Mouse (Mus musculus): ENCODE data around the gene BC029722. TPM values are rescaled to one million over a fixed set of nuclear protein-coding genes. Genes with fewer than 3 reads are reported as not detected.

The BC029722 gene
- polyA plus RNA-seq, 1 experiment from 2014 or later = 28.4 TPM

DNA sequence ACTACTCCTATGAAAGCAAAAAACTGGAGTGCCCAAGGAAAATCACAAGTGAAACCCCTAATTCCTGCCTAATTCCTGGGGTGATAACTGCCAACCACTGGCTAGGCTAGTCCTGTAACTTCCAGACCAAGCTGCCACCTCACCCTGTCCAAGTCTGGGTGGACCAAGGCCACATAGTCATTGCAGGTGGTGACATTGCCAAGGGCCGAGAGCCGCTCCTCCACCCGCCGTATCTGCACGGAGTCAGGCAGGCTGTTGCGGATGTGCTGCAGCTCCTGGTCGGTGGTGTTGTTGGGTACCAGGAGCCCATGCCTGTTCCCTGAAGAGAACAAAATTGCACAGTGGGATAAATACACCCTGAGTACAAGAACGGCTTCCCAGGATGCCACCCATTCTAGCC is 4.5 kb upstream of the BC029722 start:
- 94% methylated on average over 8 of the region's 8 CpGs for WGBS
- Histone ChIP-seq H3K4me2 (ENCODE audit: low read length) (no peak overlapping the region), H3K4me3 (replicated peaks; ENCODE audit: low read depth, low read length) (no peak overlapping the region)

DNA sequence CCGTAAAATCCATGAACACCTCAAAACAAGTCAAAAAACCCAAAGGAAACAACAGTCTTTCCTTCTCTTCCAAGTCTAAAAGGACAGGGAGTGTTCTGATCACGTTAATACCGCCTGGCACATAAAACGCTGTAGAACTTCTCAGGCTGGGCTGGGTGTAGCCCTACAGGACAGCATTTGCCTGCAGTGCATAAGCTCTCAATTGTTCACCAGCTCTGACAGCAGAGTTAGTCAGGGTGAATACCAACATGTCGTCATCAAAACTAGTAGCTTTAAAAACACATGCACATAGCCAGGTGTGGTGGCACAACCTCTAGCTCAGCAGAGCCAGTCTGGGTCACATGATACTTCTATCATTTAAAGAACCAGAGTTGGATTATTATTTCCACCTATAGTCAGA is 1.6 kb upstream of the BC029722 start:
- H3K27me3 ChIP-seq (ENCODE audit: insufficient read depth, low read length) = no peaks in the 10 kb centered on the region
- no peaks in the 10 kb centered on the region for H3K9me3 ChIP-seq (replicated peaks; ENCODE audit: low read length)
- ATAC-seq (replicated peaks; ENCODE audit: low FRiP score, low read depth) (no peak), DNase-seq (ENCODE audit: low spot score) (no peak)
- peaks cover 22% of the 10 kb centered on the region for H3K36me3 ChIP-seq (ENCODE audit: insufficient read depth, low read length)
- no peak overlapping the region for H3K4me3 ChIP-seq (replicated peaks; ENCODE audit: low read depth, low read length)
- no peak overlapping the region for H3K9ac ChIP-seq (ENCODE audit: low read depth, low read length)
- H3K4me2 ChIP-seq (ENCODE audit: low read length) = no peak overlapping the region
- peak overlapping the region; percentile 84; the same call in 1 of the 2 replicates for H3K27ac ChIP-seq
- no peak for TF ChIP-seq CTCF (IDR thresholded peaks at IDR 0.05; ENCODE audit: low read depth)
- 84% methylated on average over 5 of the region's 5 CpGs for WGBS
- H3K4me1 ChIP-seq (replicated peaks; ENCODE audit: insufficient read depth, low read length) = peaks cover 3% of the 10 kb centered on the region; the same call in 1 of the 2 replicates

More for the DNA sequence above, 4.5 kb upstream of the BC029722 start:
- Histone ChIP-seq H3K9me3 (replicated peaks; ENCODE audit: low read length) (no peaks in the 10 kb centered on the region), H3K9ac (ENCODE audit: low read depth, low read length) (no peak overlapping the region), H3K4me1 (replicated peaks; ENCODE audit: insufficient read depth, low read length) (peaks cover 6% of the 10 kb centered on the region; the same call in 1 of the 2 replicates), H3K27me3 (ENCODE audit: insufficient read depth, low read length) (no peaks in the 10 kb centered on the region), H3K36me3 (ENCODE audit: insufficient read depth, low read length) (peaks cover 22% of the 10 kb centered on the region), H3K27ac (no peak overlapping the region)
- DNase-seq (ENCODE audit: low spot score) (no peak), ATAC-seq (replicated peaks; ENCODE audit: low FRiP score, low read depth) (no peak)
- TF ChIP-seq CTCF (IDR thresholded peaks at IDR 0.05; ENCODE audit: low read depth) = no peak

DNA sequence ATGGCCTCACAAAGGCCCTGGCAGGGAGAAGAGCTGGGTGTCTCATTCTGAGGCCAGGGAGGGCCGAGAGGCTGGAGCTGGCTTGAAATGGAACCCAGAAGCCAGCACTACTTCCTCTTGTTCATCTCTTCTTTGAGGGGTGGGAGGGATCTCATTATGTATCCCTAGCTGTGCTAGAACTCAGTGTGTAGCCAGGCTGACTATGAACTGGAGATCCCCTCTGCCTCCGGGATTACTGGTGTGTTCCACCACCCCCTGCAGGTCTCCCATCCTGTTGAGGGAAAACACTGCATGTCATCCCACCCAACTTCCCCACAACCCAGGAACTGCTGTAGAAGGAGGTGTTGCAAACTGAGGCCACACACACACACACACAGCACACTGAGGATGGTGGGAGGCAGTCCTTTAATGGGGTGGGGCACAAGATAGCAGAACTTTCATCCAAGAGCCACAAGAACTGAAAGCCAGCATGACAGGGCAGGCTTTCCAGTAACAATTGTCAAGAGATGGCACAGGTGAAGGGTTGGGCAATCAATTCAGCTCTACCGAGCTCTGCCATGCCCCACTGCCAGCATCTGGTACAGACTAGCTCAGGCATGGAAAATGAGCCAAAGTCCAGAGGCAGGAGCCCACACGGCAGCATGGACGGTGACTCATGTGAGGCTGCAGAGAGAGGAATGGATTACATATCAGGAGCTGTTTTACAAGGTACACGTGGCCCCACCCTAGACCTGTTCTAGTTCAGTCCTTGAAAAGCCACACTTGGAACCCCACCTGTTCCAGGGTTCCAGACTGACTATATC is 424 bp upstream of the BC029722 start:
- H3K4me2 ChIP-seq (ENCODE audit: low read length) = peak overlapping the region; percentile 96
- ATAC-seq (replicated peaks; ENCODE audit: low FRiP score, low read depth) (peak; percentile 79), DNase-seq (ENCODE audit: low spot score) (peak; percentile 33)
- no peaks in the 10 kb centered on the region for H3K9me3 ChIP-seq (replicated peaks; ENCODE audit: low read length)
- WGBS = 49% methylated on average over 6 of the region's 6 CpGs
- H3K4me3 ChIP-seq (replicated peaks; ENCODE audit: low read depth, low read length) = peak overlapping the region; percentile 76
- peaks cover 22% of the 10 kb centered on the region for H3K36me3 ChIP-seq (ENCODE audit: insufficient read depth, low read length)
- no peak for TF ChIP-seq CTCF (IDR thresholded peaks at IDR 0.05; ENCODE audit: low read depth)
- H3K27me3 ChIP-seq (ENCODE audit: insufficient read depth, low read length) = no peaks in the 10 kb centered on the region
- peak overlapping the region; percentile 84 for H3K27ac ChIP-seq
- H3K4me1 ChIP-seq (replicated peaks; ENCODE audit: insufficient read depth, low read length) = peaks cover 3% of the 10 kb centered on the region; the same call in 1 of the 2 replicates
- 0 out of 2 replicates have a peak overlapping the region, but pooled peaks have one; percentile 36 for H3K9ac ChIP-seq (ENCODE audit: low read depth, low read length)

DNA sequence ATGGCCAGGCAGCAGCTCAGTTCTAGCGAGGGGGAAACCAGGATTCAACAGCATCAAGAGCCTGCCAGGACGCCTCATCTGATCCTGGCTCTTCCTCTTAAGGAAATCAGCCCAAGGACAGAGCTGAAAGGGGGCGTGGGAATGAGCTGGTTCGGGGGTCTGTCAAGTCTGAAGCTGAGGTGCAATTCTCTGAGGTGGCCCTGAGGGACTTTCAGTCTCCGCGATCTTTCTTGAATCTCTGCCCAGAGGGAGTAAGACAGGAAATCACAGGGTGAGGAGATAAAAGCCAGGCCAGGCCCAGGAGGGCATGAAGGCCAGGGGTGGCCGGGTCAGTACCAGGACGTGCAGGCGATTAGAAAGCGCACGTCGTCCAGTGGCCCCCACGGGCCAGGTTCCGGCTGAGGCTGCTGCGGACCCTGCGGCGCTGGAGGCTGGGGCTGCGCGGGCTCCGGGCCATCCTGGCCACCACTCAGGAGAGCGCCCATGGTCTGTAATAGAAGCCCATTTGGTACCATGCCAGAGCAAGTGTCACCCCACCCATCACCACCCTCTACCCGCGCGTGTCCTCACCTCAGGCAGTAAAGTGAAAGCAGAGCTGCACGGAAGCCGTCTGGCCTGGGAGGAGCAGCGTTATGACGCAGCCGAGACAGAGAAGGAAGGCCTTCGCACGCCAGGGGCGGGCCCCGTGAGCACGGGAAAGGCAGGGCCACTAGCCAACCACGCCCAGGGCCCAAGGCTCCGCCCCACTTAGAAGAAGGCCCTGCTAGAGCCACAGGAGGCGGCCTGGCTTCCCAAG is 432 bp downstream of the BC029722 start:
- TF ChIP-seq CTCF (IDR thresholded peaks at IDR 0.05; ENCODE audit: low read depth) = no peak
- peak overlapping the region; percentile 81 for H3K9ac ChIP-seq (ENCODE audit: low read depth, low read length)
- H3K27ac ChIP-seq = peak overlapping the region; percentile 84
- 1% methylated on average over 37 of the region's 37 CpGs for WGBS
- ATAC-seq (replicated peaks; ENCODE audit: low FRiP score, low read depth) (peak; percentile 92), DNase-seq (ENCODE audit: low spot score) (peak; percentile 97)
- H3K4me1 ChIP-seq (replicated peaks; ENCODE audit: insufficient read depth, low read length) = peaks cover 3% of the 10 kb centered on the region; the same call in 1 of the 2 replicates
- no peaks in the 10 kb centered on the region for H3K27me3 ChIP-seq (ENCODE audit: insufficient read depth, low read length)
- H3K36me3 ChIP-seq (ENCODE audit: insufficient read depth, low read length) = peaks cover 22% of the 10 kb centered on the region
- H3K4me3 ChIP-seq (replicated peaks; ENCODE audit: low read depth, low read length) = peak overlapping the region; percentile 76
- H3K9me3 ChIP-seq (replicated peaks; ENCODE audit: low read length) = no peaks in the 10 kb centered on the region
- H3K4me2 ChIP-seq (ENCODE audit: low read length) = peak overlapping the region; percentile 96

DNA sequence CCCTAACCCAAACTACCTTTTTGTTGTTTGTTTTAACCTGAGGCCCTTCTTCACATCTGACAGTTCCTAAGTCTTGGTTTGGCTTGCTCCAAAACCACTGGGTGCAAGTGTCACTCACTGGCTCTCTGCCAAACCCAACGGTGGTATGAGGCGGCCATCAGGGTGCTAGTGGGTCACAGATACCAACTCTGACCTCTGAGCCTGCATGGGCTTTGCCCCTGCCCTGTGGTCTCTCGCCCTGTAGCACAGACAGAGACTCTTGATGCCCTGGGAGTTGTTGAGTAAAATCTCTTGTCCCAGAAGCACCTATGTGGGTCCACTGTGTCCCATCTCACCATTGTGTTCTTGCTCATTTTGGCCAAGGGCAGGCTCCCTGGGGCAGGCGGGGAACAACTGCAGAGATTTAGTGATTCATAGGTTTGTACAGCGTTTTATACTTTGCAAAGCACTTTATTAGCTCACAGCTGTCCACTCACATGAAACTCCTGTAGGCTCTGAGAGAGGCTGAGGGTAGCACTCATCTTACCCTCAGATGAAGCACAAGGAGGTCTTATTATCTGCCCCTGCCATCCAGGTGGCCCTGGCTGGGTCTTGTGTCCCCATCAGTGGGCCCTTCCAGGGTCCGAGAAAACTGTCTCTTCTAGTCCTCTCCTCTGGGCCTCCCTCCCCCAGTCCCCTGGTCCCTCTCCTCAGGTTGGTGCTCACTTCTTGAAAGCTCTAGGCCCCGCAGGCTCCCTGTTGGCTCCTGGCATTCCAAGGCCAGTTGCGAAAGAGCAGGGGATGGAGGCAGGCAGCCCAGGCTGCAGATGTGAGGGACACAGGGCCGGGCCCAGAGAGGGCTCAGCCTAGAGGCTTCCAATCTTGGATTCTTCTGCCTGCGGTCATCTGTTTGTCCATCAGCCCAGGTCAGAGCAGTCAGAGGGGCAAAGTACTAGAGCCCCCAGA is 1.7 kb downstream of the BC029722 start:
- Histone ChIP-seq H3K27me3 (ENCODE audit: insufficient read depth, low read length) (no peaks in the 10 kb centered on the region), H3K27ac (no peak overlapping the region), H3K36me3 (ENCODE audit: insufficient read depth, low read length) (peaks cover 17% of the 10 kb centered on the region), H3K4me3 (replicated peaks; ENCODE audit: low read depth, low read length) (peak overlapping the region; percentile 76; the same call in 1 of the 2 replicates), H3K4me1 (replicated peaks; ENCODE audit: insufficient read depth, low read length) (peaks cover 3% of the 10 kb centered on the region; the same call in 1 of the 2 replicates), H3K9ac (ENCODE audit: low read depth, low read length) (no peak overlapping the region), H3K4me2 (ENCODE audit: low read length) (peak overlapping the region; percentile 96; the same call in 1 of the 2 replicates), H3K9me3 (replicated peaks; ENCODE audit: low read length) (no peaks in the 10 kb centered on the region)
- ATAC-seq (replicated peaks; ENCODE audit: low FRiP score, low read depth) (no peak), DNase-seq (ENCODE audit: low spot score) (no peak)
- no peak for TF ChIP-seq CTCF (IDR thresholded peaks at IDR 0.05; ENCODE audit: low read depth)
- WGBS = 76% methylated on average over 10 of the region's 10 CpGs

All from kidney, postnatal 0 days (tissue).